Mouse (Mus musculus): ENCODE measurements around the gene Six6.

Six6 gene

GRCm38 (mm10) chr12:72957829-72958424 is 18.2 kb downstream of the Six6 start:
- DNase-seq = no peak

GRCm38 (mm10) chr12:72958446-72958845 is 18.8 kb downstream of the Six6 start:
- no peak for DNase-seq

- no peak for DNase-seq
These were observed 23.1 kb downstream of the Six6 start for GRCm38 (mm10) chr12:72962761-72963160.

- DNase-seq = no peak
These were observed 27.8 kb downstream of the Six6 start for GRCm38 (mm10) chr12:72967541-72967940.

- no peak for DNase-seq
These were observed 30.9 kb downstream of the Six6 start for GRCm38 (mm10) chr12:72970620-72971019.

GRCm38 (mm10) chr12:72973161-72973560 is 33.5 kb downstream of the Six6 start:
- DNase-seq = peak; percentile 36

- DNase-seq = no peak
These were observed 36.5 kb downstream of the Six6 start for GRCm38 (mm10) chr12:72976172-72976571.

GRCm38 (mm10) chr12:72976718-72977117 is 37.0 kb downstream of the Six6 start:
- DNase-seq = peak; percentile 71

- no peak for DNase-seq
These were observed 38.2 kb downstream of the Six6 start for GRCm38 (mm10) chr12:72977851-72978250.

GRCm38 (mm10) chr12:72979236-72979635 is 39.5 kb downstream of the Six6 start:
- no peak for DNase-seq

- no peak for DNase-seq
These were observed 42.9 kb downstream of the Six6 start for GRCm38 (mm10) chr12:72982616-72983015.

- no peak for DNase-seq
These were observed 43.6 kb downstream of the Six6 start for GRCm38 (mm10) chr12:72983071-72983857.

Data from thymus, postnatal 25 days (tissue).